Mouse (Mus musculus) liver, adult 2 months (tissue): Measurements from ENCODE around the gene Itga1.

Experiments used
- CTCF ChIP-seq: fragments of 200-500 bp; IDR thresholded peaks from 2 replicates; pipeline ENCODE4 v1.5.1; 2011; ENCODE audit warnings: low read depth, low read length, control low read depth
- POLR2A ChIP-seq: fragments of 200-500 bp; IDR thresholded peaks from 2 replicates; pipeline ENCODE4 v1.6.1; 2011; ENCODE audit warnings: low read length, control low read depth; ENCODE audit not compliant: insufficient read depth; ENCODE audit errors: extremely low read depth

DNA sequence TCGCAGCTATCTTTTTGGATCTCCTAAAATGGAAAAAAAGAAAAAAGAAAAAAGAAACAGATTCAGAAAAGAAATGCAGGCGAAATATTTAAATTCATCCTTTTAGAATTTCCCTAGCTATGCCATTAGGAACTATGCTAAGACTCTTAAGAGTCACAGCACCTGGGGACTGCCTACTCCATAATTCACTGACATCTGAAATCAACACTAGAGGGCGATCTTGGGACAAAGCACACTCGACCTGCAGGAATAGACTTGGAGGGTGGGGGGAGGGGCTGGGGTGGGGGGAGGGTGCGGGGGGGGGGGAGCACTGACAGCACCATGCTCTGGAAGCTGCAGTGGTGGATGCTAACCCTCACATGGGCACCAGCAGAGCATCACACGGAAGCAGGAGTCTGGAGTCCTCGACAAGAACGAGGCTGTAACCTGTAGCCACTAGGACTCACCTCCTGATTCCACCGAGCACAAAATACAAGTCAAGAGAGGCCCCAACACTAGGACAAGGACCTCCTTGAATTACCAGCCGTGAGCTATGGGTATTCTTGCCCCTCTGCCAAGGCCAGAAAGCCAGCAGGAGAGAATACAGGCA lies 120.8 kb downstream of the Itga1 start:
- TF ChIP-seq CTCF (peak; percentile 27; the same call in 1 of the 2 replicates), POLR2A (no peak)
